Mouse (Mus musculus): Measurements from ENCODE around the gene Spz1. TPM values are rescaled to one million over a fixed set of nuclear protein-coding genes. Genes with fewer than 3 reads are reported as not detected.

The Spz1 gene
- total RNA-seq (2014; rRNA removed): not detected in 2 replicates
- not detected in 2 replicates for polyA plus RNA-seq (2012; rRNA removed)

GRCm38 (mm10) chr13:92576072-92576471 lies at the start of gene Spz1:
Spz1 (minus strand) TSS chr13:92576172.
- H3K4me1 ChIP-seq (ENCODE audit: control insufficient read depth, insufficient read depth, low read length): peaks cover 5% of the 10 kb centered on the region; the same call in 1 of the 2 replicates
- TF ChIP-seq POLR2A (IDR thresholded peaks at IDR 0.05; ENCODE audit: extremely low read depth, insufficient read depth, low read length) (no peak), CTCF (IDR thresholded peaks at IDR 0.05; ENCODE audit: low read depth, low read length) (no peak)
- H3K79me2 ChIP-seq (ENCODE audit: control insufficient read depth, insufficient read depth, low read length): no peaks in the 10 kb centered on the region
- H3K27me3 ChIP-seq (ENCODE audit: control insufficient read depth, insufficient read depth, low read length): peaks cover 2% of the 10 kb centered on the region; the same call in 1 of the 2 replicates
- no peak within 1 kb of the TSS for H3K4me3 ChIP-seq (ENCODE audit: insufficient read depth, low read depth, low read length)
- H3K36me3 ChIP-seq (ENCODE audit: control insufficient read depth, insufficient read depth, low read length): no peaks in the 10 kb centered on the region
- H3K27ac ChIP-seq (replicated peaks; ENCODE audit: insufficient read depth, low read depth, low read length): no peak within 1 kb of the TSS
- no peak for DNase-seq (ENCODE audit: extremely low read depth, low read depth, low spot score)
- no peak within 1 kb of the TSS for H3K9ac ChIP-seq (ENCODE audit: low read depth, low read length)

GRCm38 (mm10) chr13:92616459-92616858 lies 40.5 kb upstream of the Spz1 start:
- Histone ChIP-seq H3K9ac (ENCODE audit: low read depth, low read length) (no peak overlapping the region), H3K36me3 (ENCODE audit: control insufficient read depth, insufficient read depth, low read length) (no peaks in the 10 kb centered on the region), H3K27me3 (ENCODE audit: control insufficient read depth, insufficient read depth, low read length) (no peaks in the 10 kb centered on the region), H3K4me3 (ENCODE audit: insufficient read depth, low read depth, low read length) (no peak overlapping the region), H3K27ac (replicated peaks; ENCODE audit: insufficient read depth, low read depth, low read length) (no peak overlapping the region), H3K4me1 (ENCODE audit: control insufficient read depth, insufficient read depth, low read length) (peaks cover 5% of the 10 kb centered on the region), H3K79me2 (ENCODE audit: control insufficient read depth, insufficient read depth, low read length) (peaks cover 9% of the 10 kb centered on the region)
- TF ChIP-seq POLR2A (IDR thresholded peaks at IDR 0.05; ENCODE audit: extremely low read depth, insufficient read depth, low read length) (no peak), CTCF (IDR thresholded peaks at IDR 0.05; ENCODE audit: low read depth, low read length) (no peak)
- DNase-seq (ENCODE audit: extremely low read depth, low read depth, low spot score): peak; percentile 23
- WGBS: 77% methylated on average over 8 of the region's 8 CpGs

- Histone ChIP-seq H3K79me2 (ENCODE audit: control insufficient read depth, insufficient read depth, low read length) (peaks cover 9% of the 10 kb centered on the region), H3K36me3 (ENCODE audit: control insufficient read depth, insufficient read depth, low read length) (no peaks in the 10 kb centered on the region), H3K4me1 (ENCODE audit: control insufficient read depth, insufficient read depth, low read length) (peaks cover 5% of the 10 kb centered on the region), H3K9ac (ENCODE audit: low read depth, low read length) (no peak overlapping the region), H3K4me3 (ENCODE audit: insufficient read depth, low read depth, low read length) (no peak overlapping the region), H3K27me3 (ENCODE audit: control insufficient read depth, insufficient read depth, low read length) (no peaks in the 10 kb centered on the region), H3K27ac (replicated peaks; ENCODE audit: insufficient read depth, low read depth, low read length) (no peak overlapping the region)
- TF ChIP-seq POLR2A (IDR thresholded peaks at IDR 0.05; ENCODE audit: extremely low read depth, insufficient read depth, low read length) (no peak), CTCF (IDR thresholded peaks at IDR 0.05; ENCODE audit: low read depth, low read length) (no peak)
- DNase-seq (ENCODE audit: extremely low read depth, low read depth, low spot score): no peak
- 75% methylated on average over 5 of the region's 5 CpGs for WGBS
These were observed 39.2 kb upstream of the Spz1 start for GRCm38 (mm10) chr13:92615201-92615600.

- Histone ChIP-seq H3K4me1 (ENCODE audit: control insufficient read depth, insufficient read depth, low read length) (peaks cover 8% of the 10 kb centered on the region), H3K27ac (replicated peaks; ENCODE audit: insufficient read depth, low read depth, low read length) (no peak overlapping the region)
These were observed 37.1 kb upstream of the Spz1 start for GRCm38 (mm10) chr13:92613094-92613493.

GRCm38 (mm10) chr13:92611917-92612316 lies 35.9 kb upstream of the Spz1 start:
- H3K4me3 ChIP-seq (ENCODE audit: insufficient read depth, low read depth, low read length): peak overlapping the region; percentile 98
- 14% methylated on average over 7 of the region's 7 CpGs for WGBS
- peaks cover 9% of the 10 kb centered on the region for H3K79me2 ChIP-seq (ENCODE audit: control insufficient read depth, insufficient read depth, low read length)
- no peaks in the 10 kb centered on the region for H3K36me3 ChIP-seq (ENCODE audit: control insufficient read depth, insufficient read depth, low read length)
- H3K9ac ChIP-seq (ENCODE audit: low read depth, low read length): no peak overlapping the region
- DNase-seq (ENCODE audit: extremely low read depth, low read depth, low spot score): no peak
- no peak overlapping the region for H3K27ac ChIP-seq (replicated peaks; ENCODE audit: insufficient read depth, low read depth, low read length)
- peaks cover 8% of the 10 kb centered on the region for H3K4me1 ChIP-seq (ENCODE audit: control insufficient read depth, insufficient read depth, low read length)
- no peak for TF ChIP-seq POLR2A (IDR thresholded peaks at IDR 0.05; ENCODE audit: extremely low read depth, insufficient read depth, low read length)
- no peak for TF ChIP-seq CTCF (IDR thresholded peaks at IDR 0.05; ENCODE audit: low read depth, low read length)
- no peaks in the 10 kb centered on the region for H3K27me3 ChIP-seq (ENCODE audit: control insufficient read depth, insufficient read depth, low read length)

More at GRCm38 (mm10) chr13:92613094-92613493, 37.1 kb upstream of the Spz1 start:
- Histone ChIP-seq H3K9ac (ENCODE audit: low read depth, low read length) (no peak overlapping the region), H3K4me3 (ENCODE audit: insufficient read depth, low read depth, low read length) (no peak overlapping the region), H3K27me3 (ENCODE audit: control insufficient read depth, insufficient read depth, low read length) (no peaks in the 10 kb centered on the region), H3K36me3 (ENCODE audit: control insufficient read depth, insufficient read depth, low read length) (no peaks in the 10 kb centered on the region), H3K79me2 (ENCODE audit: control insufficient read depth, insufficient read depth, low read length) (peaks cover 9% of the 10 kb centered on the region)
- no peak for DNase-seq (ENCODE audit: extremely low read depth, low read depth, low spot score)
- no peak for TF ChIP-seq POLR2A (IDR thresholded peaks at IDR 0.05; ENCODE audit: extremely low read depth, insufficient read depth, low read length)
- no peak for TF ChIP-seq CTCF (IDR thresholded peaks at IDR 0.05; ENCODE audit: low read depth, low read length)
- WGBS: 60% methylated on average over 5 of the region's 5 CpGs

GRCm38 (mm10) chr13:92611254-92611784 lies 35.3 kb upstream of the Spz1 start:
- under 1% methylated on average over 43 of the region's 43 CpGs for WGBS
- peaks cover 9% of the 10 kb centered on the region for H3K79me2 ChIP-seq (ENCODE audit: control insufficient read depth, insufficient read depth, low read length)
- H3K27ac ChIP-seq (replicated peaks; ENCODE audit: insufficient read depth, low read depth, low read length): peak overlapping the region; percentile 82
- H3K27me3 ChIP-seq (ENCODE audit: control insufficient read depth, insufficient read depth, low read length): no peaks in the 10 kb centered on the region
- peaks cover 8% of the 10 kb centered on the region for H3K4me1 ChIP-seq (ENCODE audit: control insufficient read depth, insufficient read depth, low read length)
- no peaks in the 10 kb centered on the region for H3K36me3 ChIP-seq (ENCODE audit: control insufficient read depth, insufficient read depth, low read length)
- H3K4me3 ChIP-seq (ENCODE audit: insufficient read depth, low read depth, low read length): peak overlapping the region; percentile 98
- peak overlapping the region; percentile 88 for H3K9ac ChIP-seq (ENCODE audit: low read depth, low read length)
- TF ChIP-seq POLR2A (IDR thresholded peaks at IDR 0.05; ENCODE audit: extremely low read depth, insufficient read depth, low read length): no peak
- no peak for TF ChIP-seq CTCF (IDR thresholded peaks at IDR 0.05; ENCODE audit: low read depth, low read length)
- peak; percentile 58 for DNase-seq (ENCODE audit: extremely low read depth, low read depth, low spot score)
